Mouse (Mus musculus): ENCODE data around the gene Cenpf. TPM values are rescaled to one million over a fixed set of nuclear protein-coding genes. Genes with fewer than 3 reads are reported as not detected.

Gene Cenpf
- polyA plus RNA-seq, 1 experiment: 10.9 TPM

- DNase-seq (ENCODE audit: low read depth): no peak
- TF ChIP-seq CTCF (IDR thresholded peaks at IDR 0.05; ENCODE audit: borderline replicate concordance, extremely low read depth, insufficient read depth, insufficient read length) (no peak), POLR2A (IDR thresholded peaks at IDR 0.05; ENCODE audit: borderline replicate concordance, extremely low read depth, insufficient read depth, insufficient read length, poor library complexity, severe bottlenecking) (no peak)
Measured at GRCm38 (mm10) chr1:189630026-189630425, 57.9 kb downstream of the Cenpf start.

GRCm38 (mm10) chr1:189627976-189628768 lies 59.7 kb downstream of the Cenpf start:
- DNase-seq (ENCODE audit: low read depth): peak; percentile 77
- TF ChIP-seq CTCF (IDR thresholded peaks at IDR 0.05; ENCODE audit: borderline replicate concordance, extremely low read depth, insufficient read depth, insufficient read length) (peak; percentile 73), POLR2A (IDR thresholded peaks at IDR 0.05; ENCODE audit: borderline replicate concordance, extremely low read depth, insufficient read depth, insufficient read length, poor library complexity, severe bottlenecking) (no peak)

- no peak for TF ChIP-seq POLR2A (IDR thresholded peaks at IDR 0.05; ENCODE audit: borderline replicate concordance, extremely low read depth, insufficient read depth, insufficient read length, poor library complexity, severe bottlenecking)
- no peak for TF ChIP-seq CTCF (IDR thresholded peaks at IDR 0.05; ENCODE audit: borderline replicate concordance, extremely low read depth, insufficient read depth, insufficient read length)
- DNase-seq (ENCODE audit: low read depth): no peak
Measured at GRCm38 (mm10) chr1:189624756-189625155, 63.1 kb downstream of the Cenpf start.

GRCm38 (mm10) chr1:189618970-189619740 lies 68.7 kb downstream of the Cenpf start:
- DNase-seq (ENCODE audit: low read depth): peak; percentile 11
- TF ChIP-seq POLR2A (IDR thresholded peaks at IDR 0.05; ENCODE audit: borderline replicate concordance, extremely low read depth, insufficient read depth, insufficient read length, poor library complexity, severe bottlenecking) (no peak), CTCF (IDR thresholded peaks at IDR 0.05; ENCODE audit: borderline replicate concordance, extremely low read depth, insufficient read depth, insufficient read length) (no peak)

- DNase-seq (ENCODE audit: low read depth): no peak
- TF ChIP-seq POLR2A (IDR thresholded peaks at IDR 0.05; ENCODE audit: borderline replicate concordance, extremely low read depth, insufficient read depth, insufficient read length, poor library complexity, severe bottlenecking) (no peak), CTCF (IDR thresholded peaks at IDR 0.05; ENCODE audit: borderline replicate concordance, extremely low read depth, insufficient read depth, insufficient read length) (no peak)
Measured at GRCm38 (mm10) chr1:189617381-189617780, 70.5 kb downstream of the Cenpf start.

- TF ChIP-seq CTCF (IDR thresholded peaks at IDR 0.05; ENCODE audit: borderline replicate concordance, extremely low read depth, insufficient read depth, insufficient read length) (no peak), POLR2A (IDR thresholded peaks at IDR 0.05; ENCODE audit: borderline replicate concordance, extremely low read depth, insufficient read depth, insufficient read length, poor library complexity, severe bottlenecking) (no peak)
- no peak for DNase-seq (ENCODE audit: low read depth)
Measured at GRCm38 (mm10) chr1:189615246-189615645, 72.6 kb downstream of the Cenpf start.

- no peak for DNase-seq (ENCODE audit: low read depth)
- TF ChIP-seq POLR2A (IDR thresholded peaks at IDR 0.05; ENCODE audit: borderline replicate concordance, extremely low read depth, insufficient read depth, insufficient read length, poor library complexity, severe bottlenecking): no peak
- TF ChIP-seq CTCF (IDR thresholded peaks at IDR 0.05; ENCODE audit: borderline replicate concordance, extremely low read depth, insufficient read depth, insufficient read length): no peak
Measured at GRCm38 (mm10) chr1:189613076-189613475, 74.8 kb downstream of the Cenpf start.

GRCm38 (mm10) chr1:189611775-189612174 lies 76.1 kb downstream of the Cenpf start:
- no peak for TF ChIP-seq POLR2A (IDR thresholded peaks at IDR 0.05; ENCODE audit: borderline replicate concordance, extremely low read depth, insufficient read depth, insufficient read length, poor library complexity, severe bottlenecking)
- TF ChIP-seq CTCF (IDR thresholded peaks at IDR 0.05; ENCODE audit: borderline replicate concordance, extremely low read depth, insufficient read depth, insufficient read length): no peak
- no peak for DNase-seq (ENCODE audit: low read depth)

- DNase-seq (ENCODE audit: low read depth): no peak
- no peak for TF ChIP-seq CTCF (IDR thresholded peaks at IDR 0.05; ENCODE audit: borderline replicate concordance, extremely low read depth, insufficient read depth, insufficient read length)
- no peak for TF ChIP-seq POLR2A (IDR thresholded peaks at IDR 0.05; ENCODE audit: borderline replicate concordance, extremely low read depth, insufficient read depth, insufficient read length, poor library complexity, severe bottlenecking)
Measured at GRCm38 (mm10) chr1:189608640-189609039, 79.2 kb downstream of the Cenpf start.

GRCm38 (mm10) chr1:189608039-189608438 lies 79.8 kb downstream of the Cenpf start:
- TF ChIP-seq POLR2A (IDR thresholded peaks at IDR 0.05; ENCODE audit: borderline replicate concordance, extremely low read depth, insufficient read depth, insufficient read length, poor library complexity, severe bottlenecking) (no peak), CTCF (IDR thresholded peaks at IDR 0.05; ENCODE audit: borderline replicate concordance, extremely low read depth, insufficient read depth, insufficient read length) (no peak)
- DNase-seq (ENCODE audit: low read depth): no peak

GRCm38 (mm10) chr1:189605598-189606126 lies 82.2 kb downstream of the Cenpf start:
- TF ChIP-seq CTCF (IDR thresholded peaks at IDR 0.05; ENCODE audit: borderline replicate concordance, extremely low read depth, insufficient read depth, insufficient read length) (no peak), POLR2A (IDR thresholded peaks at IDR 0.05; ENCODE audit: borderline replicate concordance, extremely low read depth, insufficient read depth, insufficient read length, poor library complexity, severe bottlenecking) (no peak)
- DNase-seq (ENCODE audit: low read depth): no peak
